Mouse (Mus musculus) megakaryocyte progenitor cell, adult 5-6 weeks (primary cell): ENCODE measurements around the gene Tada2b. TPM values are rescaled to one million over a fixed set of nuclear protein-coding genes. Genes with fewer than 3 reads are reported as not detected.
A peak's percentile ranks its signal among the peaks of the same experiment; 100 is the strongest.

Experiments used
- ATAC-seq: replicated peaks from 2 replicates; pipeline ENCODE4 v1.8.0; 2016; ENCODE audit warnings: mild to moderate bottlenecking, moderate TSS enrichment, inconsistent platforms; ENCODE audit not compliant: poor library complexity
- total RNA-seq, 2 experiments: library from RNA; stranded (forward) in 1 of 2; stranded (reverse) in 1 of 2; fragments of 157-497, 149-512 nt in 1 of 2; fragments of 200-1000 nt in 1 of 2; gene quantifications; 2 replicates each; pipeline versions ENCODE4 v1.2.3 to v1.2.4; 2015 to 2017

The Tada2b gene
- total RNA-seq (2015) (10.8 and 12.2 TPM in 2 replicates), total RNA-seq (2017) (20.6 and 21.5 TPM in 2 replicates)

DNA sequence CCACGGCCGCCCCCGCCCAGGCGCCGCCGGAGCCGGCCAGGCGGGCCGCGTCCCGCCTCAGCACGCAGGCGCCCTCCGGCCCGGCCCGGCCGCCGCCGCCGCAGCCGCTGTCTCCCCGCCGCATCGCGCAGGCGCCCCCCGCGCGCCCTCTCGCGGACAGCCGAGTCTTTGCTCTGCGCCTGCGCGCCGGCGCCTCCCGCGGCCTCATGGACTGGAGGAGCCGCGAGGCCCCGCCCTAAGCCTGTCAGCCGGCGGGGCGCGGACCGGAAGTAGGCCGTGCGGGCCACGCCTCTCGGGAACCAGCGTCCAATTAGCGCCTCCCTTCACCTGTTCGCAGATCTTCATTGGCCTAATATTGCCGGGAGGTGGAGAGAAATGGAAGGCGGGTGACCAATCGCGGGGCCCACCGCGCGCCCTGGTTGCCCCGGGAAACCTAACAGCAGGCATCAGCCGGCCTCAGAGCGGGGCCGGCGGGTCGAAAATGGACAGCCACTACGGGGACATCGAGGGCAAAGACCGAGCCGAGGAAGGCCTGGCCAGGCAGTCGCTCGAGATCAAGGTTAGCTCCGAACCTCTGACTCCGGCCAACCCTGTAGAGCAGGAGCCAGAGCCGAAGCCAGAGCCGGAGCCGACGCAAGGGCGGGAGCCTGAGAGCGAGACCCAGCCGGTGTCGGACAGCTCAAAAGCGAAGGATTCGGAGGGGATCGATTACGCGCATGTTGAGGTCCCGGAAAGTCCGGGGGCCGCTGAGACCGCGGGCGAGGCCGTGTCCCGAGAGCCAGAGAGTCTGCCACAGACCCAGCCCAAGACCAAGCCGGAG, at the start of gene Tada2b, which contains the start of gene Ccdc96:
Gene Tada2b, minus strand, starts transcription at position 115 of the 820 bp plus-strand sequence.
Gene Ccdc96, plus strand, starts transcription at position 418 of the 820 bp plus-strand sequence.
- ATAC-seq: peak; percentile 88

DNA sequence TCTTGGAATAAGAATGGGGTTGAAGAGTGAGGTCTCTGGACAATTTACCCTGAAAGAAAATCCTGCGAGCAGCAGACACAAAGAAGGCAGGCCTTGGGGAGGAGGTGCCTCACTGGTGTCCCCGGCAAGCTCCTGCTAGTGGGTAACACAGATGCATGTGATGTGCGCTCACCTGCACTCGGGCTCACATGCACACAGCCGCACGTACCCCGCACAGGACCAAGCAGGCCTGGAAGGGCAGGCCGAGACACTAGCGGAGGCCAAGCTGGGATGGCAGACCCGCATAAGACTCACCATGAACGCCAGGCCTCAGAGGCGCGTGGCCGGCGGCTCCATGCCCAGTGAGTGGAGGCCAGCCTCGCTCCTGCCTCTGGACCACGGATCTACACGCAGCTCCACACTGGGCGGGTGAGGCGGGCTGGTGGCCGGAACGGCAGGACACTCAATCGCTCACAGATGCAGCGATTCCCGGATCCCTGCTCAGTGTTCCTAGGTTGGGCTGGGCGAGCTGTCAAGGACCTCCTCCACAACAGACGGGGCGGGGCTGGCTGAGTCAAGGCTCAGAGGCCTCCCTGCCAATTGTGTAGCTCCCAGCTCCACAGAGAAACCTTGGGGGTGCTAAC, 46.2 kb upstream of the Tada2b start:
- peak; percentile 94 for ATAC-seq

DNA sequence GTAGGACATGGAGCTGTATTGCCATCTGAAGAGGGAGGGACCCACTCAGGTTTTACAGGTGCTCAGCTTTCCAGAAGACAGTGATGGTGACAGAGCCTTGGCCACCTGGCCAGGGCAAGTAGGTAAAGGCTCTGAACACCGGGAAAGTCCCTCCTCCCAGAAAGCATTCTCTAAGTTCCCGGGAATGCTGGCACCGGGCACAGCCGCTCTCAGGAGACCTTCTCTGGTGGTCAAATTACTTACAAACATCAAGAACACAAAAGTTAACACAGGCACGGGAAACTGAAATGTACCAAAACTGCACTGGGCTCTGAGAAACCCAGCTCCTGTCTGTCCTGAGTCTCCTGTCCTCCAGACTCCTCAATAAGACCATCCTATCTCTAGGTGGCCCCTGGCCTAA, 45.6 kb upstream of the Tada2b start:
- no peak for ATAC-seq

DNA sequence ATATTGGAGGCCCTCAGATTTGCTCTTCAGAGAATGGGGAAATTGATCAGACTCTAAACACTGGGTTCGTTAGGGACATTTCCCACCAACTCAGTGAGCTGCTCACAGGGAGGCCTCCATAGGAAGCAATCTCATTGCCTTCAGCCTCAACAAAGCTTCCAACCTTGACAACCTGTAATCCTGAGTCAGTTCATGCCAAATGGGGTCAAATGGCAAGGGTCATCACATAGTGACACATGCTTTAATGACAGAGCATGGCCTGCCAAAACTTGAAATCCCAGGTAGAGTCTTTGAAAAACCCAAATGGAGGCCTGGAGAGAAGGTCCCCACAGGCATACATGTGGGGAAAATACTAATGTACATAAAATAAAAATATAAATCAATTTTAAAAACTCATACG, 42.8 kb upstream of the Tada2b start:
- no peak for ATAC-seq

DNA sequence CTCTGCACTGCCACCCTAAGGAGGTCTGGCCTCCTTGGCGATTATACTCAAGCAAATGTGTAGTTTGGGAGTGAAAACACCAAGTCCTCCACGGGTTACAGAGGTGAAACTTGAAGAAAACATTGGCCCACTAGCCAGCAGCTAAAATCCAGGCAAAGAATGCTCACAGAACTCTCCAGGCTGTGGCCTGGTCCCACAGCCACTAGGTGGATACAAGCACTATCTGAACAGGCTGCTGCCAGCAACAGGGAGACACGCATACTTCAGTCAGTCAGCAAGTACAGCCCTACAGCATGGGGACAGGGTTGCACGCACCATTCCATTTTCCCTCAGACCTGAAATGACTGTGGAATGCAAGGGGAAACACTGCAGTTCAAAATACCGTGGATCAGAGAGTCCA, 42.2 kb upstream of the Tada2b start:
- ATAC-seq: peak; percentile 41; the same call in 1 of the 2 replicates

DNA sequence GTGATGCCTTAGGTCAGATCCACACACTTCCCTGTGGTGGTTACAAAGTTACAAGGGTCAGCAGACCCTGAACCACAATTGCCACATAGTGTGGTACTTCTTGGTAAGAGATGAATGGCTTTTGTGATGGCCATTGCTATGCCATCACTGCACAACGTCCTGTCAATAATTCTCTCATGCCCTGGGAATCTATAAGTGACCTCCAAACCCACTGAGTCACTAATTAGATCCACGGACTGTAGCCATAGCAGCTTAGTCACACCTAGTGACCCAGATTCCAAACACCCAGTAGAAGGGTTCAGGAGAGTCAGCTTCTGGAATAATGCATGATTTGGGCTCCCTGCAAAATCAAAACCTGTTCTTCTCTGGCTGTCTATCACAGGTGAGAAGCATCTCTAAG, 41.1 kb upstream of the Tada2b start:
- ATAC-seq: no peak

DNA sequence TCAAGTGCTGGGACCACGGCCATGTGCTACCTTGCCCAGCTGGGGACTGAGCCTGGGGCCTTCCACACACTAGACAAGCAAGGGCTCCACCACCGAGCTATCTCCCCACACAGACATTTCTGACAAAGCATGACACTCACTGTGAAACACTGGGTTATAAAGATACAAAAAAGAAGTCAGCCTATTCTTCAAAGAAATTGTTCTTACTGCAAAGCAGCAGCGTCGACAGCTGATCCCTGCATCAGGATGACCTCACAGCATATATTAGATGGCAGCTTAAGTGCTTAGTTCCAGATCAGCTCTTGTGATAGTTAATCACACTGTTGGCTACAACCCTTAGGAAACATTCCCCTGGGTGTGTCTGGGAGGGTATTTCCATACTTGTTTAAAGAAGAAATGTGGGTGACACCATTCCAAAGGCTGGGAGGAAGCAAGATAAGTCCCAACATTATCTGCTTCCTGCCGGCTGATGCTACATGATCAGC, 39.2 kb upstream of the Tada2b start:
- ATAC-seq: peak; percentile 78

DNA sequence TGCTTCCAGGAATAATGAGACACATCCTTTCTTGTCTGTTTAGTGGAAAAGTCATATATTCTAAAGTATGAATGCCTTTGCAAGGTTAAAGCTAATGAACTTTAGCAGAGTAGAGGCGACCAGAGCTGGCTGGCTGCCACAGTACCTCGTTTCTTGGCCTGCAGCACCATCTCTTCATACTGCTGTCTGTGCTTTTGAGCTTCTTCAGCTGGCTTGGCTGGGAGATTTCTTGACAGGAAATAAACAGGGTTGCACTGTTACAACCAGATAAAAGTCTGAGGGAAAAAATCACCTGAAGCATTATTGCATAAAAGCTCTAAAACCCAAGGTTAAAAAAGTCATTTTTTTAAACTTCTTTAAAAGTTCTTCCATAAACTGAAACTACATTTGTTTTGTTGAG, 38.7 kb upstream of the Tada2b start:
- peak; percentile 47 for ATAC-seq

DNA sequence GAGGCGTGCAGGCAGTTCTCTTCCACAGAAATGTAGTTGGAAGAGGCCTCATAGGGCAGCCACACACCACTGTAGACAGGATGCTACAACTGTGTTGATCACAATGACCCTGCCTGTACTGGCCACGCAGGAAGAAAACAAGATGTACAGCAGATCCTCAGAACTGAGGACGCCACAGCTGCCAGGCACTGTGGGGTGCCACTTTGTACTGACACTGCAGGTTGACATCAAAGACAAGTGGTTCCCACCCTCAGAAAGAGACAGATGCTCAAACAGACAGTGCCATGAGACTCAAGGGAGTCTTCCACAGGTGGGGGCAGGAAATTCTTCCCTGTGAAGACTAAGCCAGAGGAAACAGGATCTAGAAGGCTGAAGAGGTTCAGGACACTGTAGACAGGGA, 35.7 kb upstream of the Tada2b start:
- no peak for ATAC-seq

DNA sequence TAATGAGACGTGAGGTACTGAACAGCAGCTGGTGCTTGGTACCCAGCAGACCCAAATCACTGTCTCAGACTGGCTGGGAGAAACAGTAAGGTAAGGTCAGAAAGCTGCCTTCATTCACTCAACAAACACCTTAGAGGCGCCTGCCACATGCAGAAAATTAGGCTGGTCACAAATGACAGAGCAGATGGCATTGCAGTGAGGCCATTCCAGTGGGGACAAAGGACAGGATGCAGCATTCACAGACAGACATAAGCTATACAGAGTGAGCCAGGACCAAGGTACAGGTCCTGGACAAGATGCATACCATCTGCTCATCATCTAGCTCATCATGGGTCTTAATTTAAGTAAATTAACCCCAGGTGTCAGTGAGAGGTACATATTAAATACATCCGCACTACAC, 33.5 kb upstream of the Tada2b start:
- no peak for ATAC-seq

DNA sequence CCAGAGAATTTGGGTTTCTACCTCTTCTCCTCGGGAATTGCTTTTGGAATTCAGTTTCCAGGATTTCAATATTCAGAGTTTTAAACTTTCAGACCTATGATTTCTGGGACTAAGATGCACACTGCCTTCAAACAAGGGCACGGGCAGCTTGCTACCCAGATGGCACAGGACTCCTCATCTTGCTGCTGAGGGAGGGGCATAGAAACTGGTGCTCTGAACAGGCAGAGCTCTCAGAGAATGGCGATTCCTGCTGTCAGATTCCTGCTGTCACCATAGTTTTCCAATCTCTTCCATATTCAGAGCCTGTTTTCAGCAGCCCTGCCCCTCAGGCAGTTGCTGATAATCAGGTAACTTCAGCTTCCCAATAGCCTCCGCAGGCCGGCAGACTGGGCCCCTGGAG, 31.5 kb upstream of the Tada2b start:
- no peak for ATAC-seq

DNA sequence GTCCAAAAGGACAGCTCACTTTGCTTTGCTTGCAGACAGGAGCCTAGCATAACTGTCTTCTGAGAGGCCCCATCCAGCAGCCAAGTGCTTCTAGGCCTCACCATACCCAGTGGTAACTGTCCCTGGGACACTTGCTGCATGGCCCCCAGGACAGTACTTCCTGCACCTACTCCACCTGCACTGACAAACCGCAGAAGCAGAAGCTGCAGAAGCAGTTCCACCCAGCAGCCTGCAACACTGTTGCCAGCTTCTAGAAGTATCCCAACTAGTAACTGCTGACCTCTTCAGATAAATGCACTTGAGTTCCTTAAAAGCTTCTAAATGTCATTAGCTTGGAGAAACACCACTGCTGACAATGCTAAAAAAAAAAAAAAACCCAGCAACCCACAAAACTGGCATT, 31.0 kb upstream of the Tada2b start:
- no peak for ATAC-seq

DNA sequence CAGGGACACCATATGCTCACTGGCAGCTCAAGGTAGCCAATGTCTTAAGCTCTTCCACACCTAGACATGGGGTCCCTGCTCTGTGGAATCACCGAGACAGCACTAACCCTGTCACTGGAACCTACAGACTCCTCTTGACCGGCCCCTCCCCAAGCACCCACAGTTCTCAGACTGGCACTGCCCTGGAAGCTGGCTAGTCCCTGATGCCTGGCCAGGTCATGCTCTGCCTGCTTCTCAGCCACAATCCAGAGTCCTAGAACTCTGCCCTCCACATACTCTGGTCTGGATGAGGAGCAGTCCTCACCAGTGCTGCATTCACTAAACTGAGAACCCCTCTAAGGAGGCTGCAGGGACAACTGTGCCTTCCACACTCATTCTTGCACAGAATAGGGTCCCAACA, 26.9 kb upstream of the Tada2b start:
- no peak for ATAC-seq

DNA sequence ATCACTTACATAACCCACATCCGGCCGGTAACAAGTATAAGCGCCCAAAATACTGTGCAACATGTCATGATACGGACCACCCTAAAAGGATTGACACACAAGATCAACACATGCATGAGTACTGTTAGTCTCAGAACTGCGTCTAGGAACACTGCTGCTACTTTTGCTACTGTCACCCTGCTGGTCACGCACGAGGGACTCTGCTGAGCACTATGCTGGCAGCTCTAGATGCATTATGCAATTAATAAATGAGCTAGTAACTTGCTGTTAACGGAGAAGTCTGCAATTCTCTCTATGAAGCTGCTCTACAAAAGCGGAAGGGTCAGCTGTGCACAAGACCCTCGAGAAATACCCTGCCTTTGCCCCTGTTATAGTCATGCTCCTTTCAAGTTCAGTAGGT, 24.3 kb upstream of the Tada2b start:
- ATAC-seq: no peak

DNA sequence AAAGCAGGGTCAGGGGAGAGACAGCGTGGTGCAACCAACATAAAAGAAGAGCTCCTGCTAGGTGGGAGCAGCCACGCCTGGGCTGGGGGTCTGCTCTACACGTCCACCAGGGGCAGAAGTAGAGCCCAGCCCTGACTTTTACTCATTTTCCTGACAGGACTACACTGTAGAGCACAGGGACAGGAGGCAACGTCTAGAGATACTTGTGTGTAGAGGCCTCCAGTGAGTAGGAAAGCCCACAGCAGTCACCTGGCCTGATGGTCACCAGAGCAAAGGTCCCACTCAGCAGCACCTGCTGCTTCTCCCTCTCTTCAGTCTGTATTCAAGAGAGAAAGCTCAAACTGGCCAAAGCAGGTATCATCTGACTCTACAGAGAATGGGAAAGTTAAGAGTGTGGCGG, 21.6 kb upstream of the Tada2b start:
- no peak for ATAC-seq

DNA sequence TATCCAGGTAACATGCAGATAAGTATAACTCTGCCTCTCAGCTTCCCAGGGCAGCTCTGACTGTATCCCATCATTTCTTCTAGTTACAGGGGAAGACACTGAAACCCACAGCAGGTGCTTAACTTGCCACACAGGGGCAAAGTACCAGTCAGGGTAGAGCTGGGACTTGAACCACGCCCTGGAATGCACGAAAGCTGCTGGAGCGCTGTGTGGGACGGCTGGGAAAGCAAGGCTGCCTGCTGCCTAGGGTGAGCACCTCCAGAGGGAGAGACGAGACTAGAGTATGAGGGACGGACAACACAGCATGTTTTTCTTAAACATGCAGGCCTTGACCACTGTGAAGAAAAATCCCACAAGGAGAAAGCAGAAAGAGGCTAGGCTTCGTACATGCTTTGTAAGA, 21.1 kb upstream of the Tada2b start:
- no peak for ATAC-seq

DNA sequence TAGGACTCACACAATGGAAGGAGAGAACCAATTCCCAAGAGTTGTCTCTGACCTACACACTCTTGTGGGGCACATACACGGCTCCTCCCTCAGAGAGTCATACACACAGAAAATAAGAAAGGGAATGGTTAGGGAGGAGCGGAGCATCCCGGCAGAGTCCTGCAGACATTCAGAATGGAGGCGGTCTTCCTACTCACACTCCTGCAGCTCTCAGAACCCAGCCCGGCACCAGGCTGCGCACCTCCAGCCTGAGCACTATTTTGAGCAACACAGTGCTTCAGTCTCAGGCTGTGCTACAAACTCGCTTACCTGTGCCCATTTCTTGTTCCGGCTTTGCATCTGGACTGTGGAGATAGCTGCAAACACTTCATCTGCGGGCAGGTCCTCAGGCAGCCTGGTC, 10.6 kb upstream of the Tada2b start:
- no peak for ATAC-seq

DNA sequence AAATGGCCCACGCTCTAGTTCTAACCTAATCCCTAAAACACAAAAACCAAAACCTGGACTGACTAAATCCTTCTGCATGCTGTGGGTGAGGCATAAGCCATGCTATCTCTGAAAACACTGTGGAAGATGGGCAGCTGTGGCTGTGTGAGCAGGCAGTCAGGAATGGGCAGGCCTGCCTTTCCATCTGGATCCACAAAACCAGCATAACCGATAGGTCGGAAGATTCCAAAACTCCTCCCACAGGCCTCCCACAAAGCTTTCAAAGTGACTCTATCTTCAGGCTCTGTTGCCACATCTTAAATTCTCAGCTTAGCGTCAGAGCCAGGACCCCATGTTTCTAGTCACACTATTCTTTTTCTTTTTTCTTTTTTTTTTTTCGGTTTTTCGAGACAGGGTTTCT, 9.8 kb upstream of the Tada2b start:
- ATAC-seq: no peak

DNA sequence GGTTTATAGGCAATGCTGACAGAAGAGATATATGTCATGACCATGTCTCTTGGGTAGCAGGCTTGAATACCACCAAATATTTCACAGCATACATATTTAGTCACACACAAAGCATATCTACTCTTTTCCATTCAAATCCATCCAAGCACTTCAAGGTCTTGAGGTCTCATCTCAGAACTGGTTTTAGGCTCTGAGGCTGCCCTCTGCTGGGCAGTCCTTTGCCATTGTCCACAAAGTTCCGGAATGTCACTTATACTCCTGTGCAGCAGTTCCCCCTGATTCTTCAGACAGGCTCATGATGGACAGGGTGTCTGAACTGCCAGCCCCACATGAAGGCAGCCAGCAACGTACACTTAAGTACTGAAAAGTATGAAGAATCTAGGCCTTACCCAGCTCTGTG, 5.1 kb upstream of the Tada2b start:
- 0 out of 2 replicates have a peak, but pooled peaks have one; percentile 24 for ATAC-seq

DNA sequence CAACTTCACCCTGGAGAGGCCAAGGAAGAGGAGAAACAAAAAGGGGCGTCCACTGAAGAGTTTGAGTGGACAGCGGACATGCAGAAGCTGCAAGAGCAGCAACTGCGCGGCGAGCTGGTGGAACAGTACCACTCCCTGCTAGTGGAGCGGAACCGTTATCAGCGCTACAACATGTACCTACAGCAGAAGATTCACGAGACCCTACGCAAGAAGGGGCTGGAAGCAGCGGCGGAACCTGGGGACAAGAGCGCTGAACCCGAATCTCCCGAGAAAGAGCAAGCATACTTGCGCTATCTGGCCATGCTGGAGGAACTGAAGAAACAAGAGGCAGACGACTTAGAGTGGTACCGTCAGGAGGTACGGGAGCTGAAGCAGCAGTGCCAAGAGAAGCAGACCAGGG, 1.2 kb upstream of the Tada2b start:
- ATAC-seq: no peak

DNA sequence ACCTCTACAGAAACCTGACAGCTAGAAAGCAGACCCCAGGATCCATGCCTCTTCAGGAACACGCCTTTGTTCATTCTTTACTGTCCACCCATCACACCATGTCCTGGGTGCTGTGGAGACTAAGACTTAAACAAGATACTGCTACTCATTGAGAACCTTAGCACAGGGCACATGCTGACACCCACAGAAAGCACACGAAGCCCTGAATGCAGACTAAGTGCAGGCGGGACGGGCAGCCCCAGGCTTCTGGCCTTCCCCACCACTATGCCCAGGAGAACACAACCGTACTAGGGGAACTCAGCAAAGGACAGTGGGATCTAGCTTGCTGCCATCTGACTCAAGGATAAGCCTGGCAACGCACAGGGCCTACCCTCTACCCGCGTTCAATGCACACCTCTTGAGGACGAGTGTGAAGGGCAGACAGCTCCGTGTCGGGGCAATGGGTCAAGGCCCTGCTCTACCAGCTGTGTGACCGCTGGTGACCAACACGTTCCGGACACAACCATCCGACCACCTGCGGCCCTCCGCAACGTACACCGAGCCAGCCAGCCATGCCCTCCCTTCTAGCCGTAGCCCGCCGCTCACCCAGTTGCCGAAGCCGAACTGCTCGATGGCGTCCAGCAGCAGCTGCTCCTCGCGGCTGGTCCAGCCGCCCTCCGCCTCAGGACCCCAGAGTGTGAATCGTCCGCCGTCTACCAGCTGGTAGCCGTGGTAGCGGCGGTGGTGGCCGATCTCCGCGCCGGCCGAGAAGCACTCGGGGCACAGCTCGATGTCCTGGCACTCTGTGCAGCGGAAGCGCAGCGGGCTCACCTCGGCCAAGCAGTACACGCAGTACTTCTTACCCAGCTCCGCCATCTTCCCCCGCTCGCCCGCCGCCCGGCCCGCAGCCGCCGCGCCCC, 633 bp downstream of the Tada2b start:
- no peak for ATAC-seq
